Mouse (Mus musculus) forelimb bud, embryonic 11.5 days (tissue): ENCODE results near the gene Slc37a1.

Experiments used
- DNase-seq: peaks from one replicate; pipeline ENCODE4 v3.0.0-alpha.2; 2012; ENCODE audit warnings: low read depth, low spot score

The Slc37a1 gene

DNA sequence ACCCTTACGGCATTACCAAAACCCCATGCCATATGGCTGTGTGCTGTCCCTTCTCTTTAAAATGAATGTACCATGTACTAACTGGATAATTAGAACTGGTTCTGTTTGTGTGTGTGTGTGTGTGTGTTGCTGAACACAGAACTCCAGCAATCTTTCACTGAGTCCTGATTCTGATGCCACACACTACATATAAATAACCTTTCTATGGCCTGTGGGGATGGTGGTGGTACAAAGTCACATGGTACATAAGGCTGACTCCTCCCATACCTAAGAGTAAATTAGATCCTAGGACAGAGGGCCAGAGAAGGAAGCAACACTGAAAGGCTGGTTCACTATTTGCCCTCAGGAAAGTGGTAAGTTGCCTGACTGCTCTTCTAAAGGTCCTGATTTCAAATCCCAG is at the start of gene Slc37a1:
Gene Slc37a1, plus strand, starts transcription at position 301 of the 400 bp plus-strand sequence.
- DNase-seq = no peak

DNA sequence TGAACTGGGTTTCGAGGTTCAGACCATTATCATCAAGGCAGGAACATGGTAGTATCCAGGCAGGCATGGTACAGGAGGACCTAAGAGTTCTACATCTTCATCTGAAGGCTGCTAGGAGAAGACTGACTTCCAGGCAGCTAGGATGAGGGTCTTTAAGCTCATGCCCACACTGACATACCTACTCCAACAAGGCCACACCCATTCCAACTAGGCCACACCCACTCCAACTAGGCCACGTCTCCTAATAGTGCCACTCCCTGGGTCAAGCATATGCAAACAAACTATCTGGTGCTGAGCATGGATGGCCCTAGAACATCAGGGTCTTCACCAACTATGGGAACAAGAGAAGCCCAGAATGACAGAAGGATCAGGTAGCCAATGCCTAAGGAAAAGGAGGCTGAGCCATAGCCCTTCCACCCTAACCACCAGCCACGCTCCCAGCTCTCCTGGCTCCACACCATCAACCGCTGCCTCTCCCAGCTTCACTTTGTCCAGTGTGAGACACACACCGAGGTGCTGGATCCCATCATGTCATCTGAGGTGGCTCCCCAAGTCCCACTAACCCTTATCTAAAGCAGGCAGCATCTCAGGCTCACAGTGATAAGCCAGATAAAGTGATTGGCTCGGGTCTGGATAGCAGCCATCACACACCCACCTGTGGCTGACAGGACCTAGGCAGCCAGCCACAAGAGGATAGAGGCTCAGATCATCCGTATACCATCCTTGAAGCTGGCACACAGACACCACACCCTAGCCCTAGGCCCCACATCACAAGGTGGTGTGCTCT is 48.2 kb upstream of the Slc37a1 start:
- no peak for DNase-seq

GRCm38 (mm10) chr17:31241156-31241555 is 45.4 kb upstream of the Slc37a1 start:
- DNase-seq = no peak

- no peak for DNase-seq
These were observed 43.8 kb upstream of the Slc37a1 start for GRCm38 (mm10) chr17:31242764-31243163.

GRCm38 (mm10) chr17:31245321-31245720 is 41.3 kb upstream of the Slc37a1 start:
- no peak for DNase-seq

DNA sequence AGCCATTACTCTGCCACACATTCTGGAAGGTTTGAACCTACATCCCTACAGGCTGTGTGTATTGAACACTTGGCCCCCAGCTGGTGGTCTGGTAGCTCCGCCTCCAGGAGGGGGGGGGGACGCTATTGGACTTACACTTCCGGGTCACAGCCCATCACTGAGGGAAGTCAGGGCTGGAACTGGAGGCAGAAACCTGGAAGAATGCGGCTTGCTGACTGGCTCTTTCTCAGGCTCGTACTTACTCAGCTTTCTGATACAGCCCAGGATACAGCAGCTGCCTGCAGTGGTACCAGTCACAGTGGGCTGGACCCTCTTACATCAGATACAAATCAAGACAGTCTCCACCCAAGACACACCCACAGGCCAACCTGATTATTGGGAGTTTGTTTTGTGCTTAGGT is 39.4 kb upstream of the Slc37a1 start:
- DNase-seq = no peak

- no peak for DNase-seq
These were observed 32.6 kb upstream of the Slc37a1 start for GRCm38 (mm10) chr17:31253951-31254350.

- peak; percentile 75 for DNase-seq
These were observed 32.1 kb upstream of the Slc37a1 start for GRCm38 (mm10) chr17:31254463-31254931.

DNA sequence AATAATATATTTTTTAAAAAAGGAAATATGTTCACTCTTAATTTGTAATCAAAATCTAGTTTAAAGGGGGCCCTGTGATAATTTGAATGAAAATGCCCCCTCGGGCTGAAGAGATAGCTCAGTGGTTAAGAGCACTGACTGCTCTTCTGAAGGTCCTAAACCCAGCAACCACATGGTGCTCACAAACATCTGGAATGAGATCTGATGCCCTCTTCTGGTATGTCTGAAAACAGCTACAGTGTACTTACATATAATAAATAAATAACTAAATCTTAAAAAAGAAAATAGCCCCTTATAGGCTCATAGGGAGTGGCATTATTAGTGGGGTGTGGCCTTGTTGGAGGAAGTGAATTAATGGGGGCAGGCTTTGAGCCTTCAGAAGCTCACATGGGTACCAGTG is 29.4 kb upstream of the Slc37a1 start:
- no peak for DNase-seq

DNA sequence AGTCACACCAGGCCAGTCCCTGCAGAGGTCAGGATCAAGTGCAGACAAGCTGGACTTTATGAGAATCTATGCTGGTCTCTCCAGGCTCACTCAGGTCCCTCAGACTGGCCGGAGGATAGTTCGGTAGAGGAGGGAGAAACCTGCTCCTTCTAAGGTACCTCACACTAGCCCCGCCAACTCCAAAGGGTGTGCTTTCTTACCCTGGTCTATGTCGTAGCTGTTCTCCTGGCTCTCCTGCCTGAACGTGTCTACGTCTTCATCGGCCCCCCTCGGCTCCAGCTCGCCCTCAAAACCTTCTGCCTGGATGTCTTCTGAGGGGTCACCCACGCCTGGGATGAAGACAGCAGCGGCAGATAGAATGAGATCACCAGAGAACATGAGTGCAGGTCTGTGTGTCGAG is 28.7 kb upstream of the Slc37a1 start:
- no peak for DNase-seq

DNA sequence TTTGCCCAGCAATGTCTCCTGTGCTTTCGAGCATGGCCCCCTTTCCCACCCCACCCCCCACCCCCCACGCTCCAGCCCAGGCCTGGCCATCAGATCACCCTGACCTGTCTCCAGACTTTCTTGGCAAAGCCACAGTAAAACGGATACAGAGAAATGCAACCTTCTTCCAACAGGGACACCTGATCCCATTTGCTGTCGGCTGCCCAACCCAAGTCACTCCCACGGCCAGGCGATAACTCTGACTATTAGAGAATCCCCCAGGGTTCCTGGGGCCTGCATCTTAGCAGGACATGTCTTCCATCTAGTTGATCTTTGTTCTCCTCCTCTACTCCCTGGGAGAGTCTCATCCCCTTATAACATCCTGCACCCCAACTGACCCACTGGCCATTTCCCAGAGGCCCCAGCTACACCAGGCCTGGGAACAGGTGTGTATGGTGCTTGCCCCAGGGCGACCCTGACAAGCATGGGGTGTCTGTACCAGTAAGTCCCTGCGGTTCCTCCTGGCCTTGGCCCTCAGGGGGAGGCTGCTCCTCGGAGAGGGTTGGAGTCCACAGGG is 28.2 kb upstream of the Slc37a1 start:
- DNase-seq = no peak

- no peak for DNase-seq
These were observed 27.4 kb upstream of the Slc37a1 start for GRCm38 (mm10) chr17:31259145-31259544.

GRCm38 (mm10) chr17:31259825-31260224 is 26.8 kb upstream of the Slc37a1 start:
- DNase-seq = no peak

DNA sequence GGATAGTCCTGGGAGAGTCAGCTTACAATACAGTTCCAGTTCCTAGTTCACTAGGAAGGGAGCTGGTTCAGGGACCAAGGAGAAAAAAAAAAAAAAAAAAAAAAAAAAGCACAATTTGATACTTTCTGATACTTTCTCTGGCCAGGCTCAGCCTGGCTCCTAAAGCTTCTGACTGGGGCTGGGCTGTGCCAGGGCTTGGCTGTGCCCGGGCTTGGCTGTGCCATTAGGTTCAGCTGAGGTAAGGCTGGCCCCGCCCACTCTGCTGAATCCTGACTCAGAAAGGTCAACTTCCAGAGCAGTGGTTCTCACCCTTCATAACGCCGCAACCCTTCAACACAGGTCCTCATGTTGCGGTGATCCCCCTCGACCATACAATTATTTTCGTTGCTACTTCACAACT is 26.2 kb upstream of the Slc37a1 start:
- DNase-seq = no peak

DNA sequence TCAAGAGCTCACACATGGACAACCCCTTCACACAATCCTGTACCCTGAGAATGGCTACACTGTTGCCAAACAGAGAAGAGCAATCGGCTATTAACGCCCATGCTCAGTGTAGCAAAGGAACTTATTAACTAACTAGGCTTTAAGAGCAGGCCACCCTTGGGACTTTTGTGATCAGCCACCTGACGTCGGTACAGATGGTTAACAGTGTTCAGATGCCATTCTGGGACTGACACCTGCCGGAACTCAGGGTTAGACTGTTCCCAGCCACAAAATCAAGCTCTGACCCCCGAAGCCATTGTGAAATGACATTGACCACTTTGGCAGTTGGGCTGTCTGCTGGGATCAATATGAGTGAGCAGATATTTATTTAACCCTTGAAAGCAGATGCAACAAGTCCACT is 25.2 kb upstream of the Slc37a1 start:
- no peak for DNase-seq

GRCm38 (mm10) chr17:31262715-31263114 is 23.9 kb upstream of the Slc37a1 start:
- DNase-seq = peak; percentile 36

DNA sequence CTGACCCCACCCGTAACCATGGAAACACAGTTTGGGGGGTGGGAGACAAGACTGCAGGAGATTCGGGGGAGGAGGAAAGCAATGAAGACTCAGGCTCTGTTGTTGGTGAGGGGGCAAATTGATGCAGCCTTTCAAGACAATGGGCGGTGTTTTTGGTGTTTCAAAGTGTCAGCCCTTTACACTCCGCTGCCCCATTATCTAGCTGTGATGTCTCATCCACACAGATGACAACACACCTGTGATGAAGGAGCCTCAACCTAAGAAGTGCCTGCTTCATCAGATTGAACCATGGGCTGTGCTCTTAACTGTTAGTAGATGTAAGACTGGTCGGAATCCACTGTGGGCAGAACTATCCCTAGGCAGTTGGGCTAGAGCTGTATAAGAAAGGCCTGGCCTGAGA is 22.8 kb upstream of the Slc37a1 start:
- DNase-seq = no peak

GRCm38 (mm10) chr17:31264372-31264771 is 22.2 kb upstream of the Slc37a1 start:
- no peak for DNase-seq

DNA sequence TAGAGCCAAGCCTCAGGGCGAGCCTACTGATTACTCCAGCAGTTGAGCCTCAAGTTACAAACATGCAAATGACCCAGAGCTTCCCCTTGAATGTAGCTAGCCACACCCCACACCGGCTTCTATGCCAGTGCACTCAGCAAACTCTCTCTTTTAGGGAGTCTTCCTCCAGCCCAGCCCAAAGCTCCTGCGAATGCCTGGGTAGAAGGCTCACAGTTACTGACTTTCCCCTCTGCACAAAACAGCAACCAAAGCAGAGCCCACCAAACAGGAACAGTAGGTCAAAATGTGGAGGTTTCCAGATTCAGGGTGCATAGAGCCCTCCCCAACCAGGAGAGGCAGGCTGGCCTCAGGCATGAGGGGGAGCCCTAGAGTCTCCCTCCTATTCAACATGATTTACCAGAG is 21.4 kb upstream of the Slc37a1 start:
- no peak for DNase-seq

DNA sequence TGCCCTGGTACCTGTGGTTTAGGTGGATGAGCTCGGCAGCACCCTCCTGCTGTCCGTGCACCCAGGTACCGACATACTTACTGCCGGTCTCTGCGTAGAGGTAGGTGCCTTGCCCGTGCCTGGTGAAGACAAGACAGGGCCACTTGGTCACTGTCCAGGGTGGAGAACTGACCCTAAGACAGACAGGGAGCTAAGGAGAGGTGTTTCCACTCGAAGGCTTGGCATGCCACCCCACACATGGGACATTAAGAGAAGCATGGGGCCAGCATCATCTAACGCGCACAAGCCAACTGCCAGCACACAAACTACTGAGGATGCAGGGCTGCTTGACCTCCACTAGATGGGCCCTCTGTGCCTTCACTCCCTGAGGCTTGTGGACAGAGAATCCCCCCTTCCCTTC is 20.8 kb upstream of the Slc37a1 start:
- no peak for DNase-seq

- DNase-seq = no peak
These were observed 20.2 kb upstream of the Slc37a1 start for GRCm38 (mm10) chr17:31266321-31266950.

- no peak for DNase-seq
These were observed 19.5 kb upstream of the Slc37a1 start for GRCm38 (mm10) chr17:31267138-31267537.

DNA sequence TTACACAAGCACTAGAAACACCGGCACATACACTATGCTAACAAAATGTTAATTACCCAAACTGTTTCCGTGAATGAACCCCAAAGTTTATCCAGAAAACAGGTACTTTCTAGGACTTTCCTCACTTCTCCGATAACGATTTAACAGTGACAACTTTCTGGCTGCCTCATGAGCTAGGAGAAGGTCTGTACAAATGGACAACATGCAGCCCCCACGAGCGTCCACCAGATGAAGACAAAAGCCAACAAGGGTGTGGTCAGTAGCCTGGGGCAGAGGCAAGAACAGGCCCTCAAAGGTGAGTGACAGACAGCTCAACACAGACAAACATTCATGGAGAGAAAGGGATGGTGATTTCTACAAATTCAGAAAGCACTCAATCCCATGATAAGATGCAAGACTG is 19.0 kb upstream of the Slc37a1 start:
- no peak for DNase-seq
